Mouse (Mus musculus): ENCODE results near the gene Sp6. TPM values are rescaled to one million over a fixed set of nuclear protein-coding genes. Genes with fewer than 3 reads are reported as not detected.

Sp6 gene
- polyA plus RNA-seq, 1 experiment from 2014 or later: 0.15 TPM

DNA sequence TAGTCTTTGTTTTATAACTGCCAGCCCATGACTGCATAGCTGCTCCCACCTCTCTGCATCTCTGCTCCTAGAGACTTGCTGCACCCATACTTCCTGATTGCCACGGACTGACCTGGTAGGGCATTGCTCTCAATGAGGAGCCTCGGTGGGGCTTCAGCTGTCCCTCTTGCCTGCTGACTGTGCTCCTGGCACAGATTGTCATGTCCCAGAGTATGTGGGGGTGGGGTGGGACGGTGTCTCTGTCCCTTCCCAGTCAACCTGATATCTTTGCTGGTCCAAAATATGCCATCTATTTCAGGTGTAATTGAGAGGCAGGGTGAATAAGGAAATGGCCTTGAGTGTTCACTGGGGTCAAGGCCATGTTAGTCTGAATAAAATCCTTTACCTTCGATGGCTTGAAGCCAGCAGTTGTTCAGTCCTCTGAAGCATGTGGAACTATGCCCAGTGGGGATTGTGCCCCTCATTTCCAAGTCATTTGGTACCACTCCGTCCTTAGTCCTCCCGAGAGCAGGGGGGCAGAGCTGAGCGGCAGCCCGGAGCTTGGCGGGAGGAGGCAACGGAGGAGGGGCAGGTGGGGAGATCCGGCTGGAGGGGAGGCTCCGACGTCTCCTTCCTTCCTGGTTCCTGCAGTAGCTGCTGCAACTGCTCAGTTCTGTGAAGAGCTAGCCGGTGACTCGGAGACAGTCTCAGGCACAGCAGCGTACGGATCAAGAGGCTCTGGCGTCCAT is 37.2 kb downstream of the Sp6 start, which contains the start of gene Osbpl7:
Gene Osbpl7, plus strand, starts transcription at position 413 of the 728 bp plus-strand sequence.
- H3K9me3 ChIP-seq (replicated peaks): no peaks in the 10 kb centered on the region
- peak within 1 kb of the TSS; percentile 51 for H3K27ac ChIP-seq
- H3K4me1 ChIP-seq: peaks cover 26% of the 10 kb centered on the region
- WGBS: 4% methylated on average over 18 of the region's 18 CpGs
- ATAC-seq: peak; percentile 88
- H3K27me3 ChIP-seq: no peaks in the 10 kb centered on the region
- H3K36me3 ChIP-seq (ENCODE audit: poor library complexity, severe bottlenecking): peaks cover 55% of the 10 kb centered on the region
- H3K4me2 ChIP-seq: peak within 1 kb of the TSS; percentile 98
- H3K9ac ChIP-seq: peak within 1 kb of the TSS; percentile 86
- peak within 1 kb of the TSS; percentile 73 for H3K4me3 ChIP-seq

DNA sequence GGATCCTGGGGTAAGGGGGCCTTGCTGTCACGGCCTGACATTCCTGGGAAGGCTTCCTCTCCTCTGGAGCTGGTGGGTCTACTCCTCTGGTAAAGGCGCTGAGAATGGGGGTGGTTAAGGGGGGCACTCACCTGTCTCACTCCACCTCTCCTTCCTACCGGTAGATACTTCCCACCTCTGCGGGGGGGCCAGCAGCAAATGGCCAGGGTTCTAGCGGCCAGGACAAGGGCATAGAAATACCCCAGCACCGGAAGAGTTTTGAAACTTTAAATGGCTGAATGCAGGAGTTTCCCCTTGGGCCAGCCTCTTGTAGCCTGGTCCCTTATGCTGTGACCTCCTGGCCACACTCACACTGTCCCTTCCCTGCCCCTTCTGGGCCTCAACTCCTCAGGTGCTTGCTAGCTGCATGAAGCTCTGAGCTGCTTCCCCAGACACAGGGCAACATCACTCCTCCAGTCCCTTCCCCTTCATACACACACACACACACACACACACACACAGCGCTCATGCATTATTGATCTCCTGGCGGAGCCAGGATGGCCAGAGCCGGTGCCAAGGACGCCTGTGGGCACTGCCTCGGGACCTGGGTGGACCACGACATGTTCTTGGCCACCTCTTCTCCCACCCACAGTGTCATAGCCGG is 37.9 kb downstream of the Sp6 start:
- WGBS: 27% methylated on average over 13 of the region's 13 CpGs
- H3K4me1 ChIP-seq: peaks cover 26% of the 10 kb centered on the region
- H3K9me3 ChIP-seq (replicated peaks): no peaks in the 10 kb centered on the region
- H3K36me3 ChIP-seq (ENCODE audit: poor library complexity, severe bottlenecking): peaks cover 57% of the 10 kb centered on the region
- peak overlapping the region; percentile 73 for H3K4me3 ChIP-seq
- H3K9ac ChIP-seq: peak overlapping the region; percentile 86
- H3K27ac ChIP-seq: peak overlapping the region; percentile 51; the same call in 1 of the 2 replicates
- no peaks in the 10 kb centered on the region for H3K27me3 ChIP-seq
- ATAC-seq: 0 out of 2 replicates have a peak, but pooled peaks have one; percentile 14
- H3K4me2 ChIP-seq: peak overlapping the region; percentile 98

DNA sequence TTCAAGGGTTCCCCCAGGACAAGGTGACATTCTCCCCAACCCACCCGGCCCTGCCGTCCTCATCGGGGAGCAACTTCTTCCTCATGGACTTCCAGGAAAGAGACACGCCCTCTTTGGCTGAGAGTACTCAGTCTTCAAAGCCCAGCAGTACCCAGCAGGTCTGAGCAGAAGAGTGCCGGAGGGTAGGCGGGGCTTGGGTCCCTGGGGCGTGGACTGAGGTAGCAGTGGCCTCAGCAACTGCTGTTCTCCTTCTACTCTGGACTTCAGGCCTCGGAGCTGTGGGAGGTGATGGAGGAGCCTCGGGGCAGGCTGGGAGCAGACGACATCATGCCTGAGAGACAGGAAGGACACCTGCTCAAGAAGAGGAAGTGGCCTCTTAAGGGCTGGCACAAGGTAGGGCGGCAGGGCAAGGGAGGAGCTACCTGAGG is 39.0 kb downstream of the Sp6 start:
- no peak overlapping the region for H3K27ac ChIP-seq
- peak overlapping the region; percentile 30; the same call in 1 of the 2 replicates for H3K9ac ChIP-seq
- H3K27me3 ChIP-seq: no peaks in the 10 kb centered on the region
- H3K4me2 ChIP-seq: peak overlapping the region; percentile 98; the same call in 1 of the 2 replicates
- no peaks in the 10 kb centered on the region for H3K9me3 ChIP-seq (replicated peaks)
- peaks cover 64% of the 10 kb centered on the region for H3K36me3 ChIP-seq (ENCODE audit: poor library complexity, severe bottlenecking)
- H3K4me1 ChIP-seq: peaks cover 26% of the 10 kb centered on the region
- ATAC-seq: no peak
- WGBS: 30% methylated on average over 11 of the region's 11 CpGs
- 0 out of 2 replicates have a peak overlapping the region, but pooled peaks have one; percentile 73 for H3K4me3 ChIP-seq

DNA sequence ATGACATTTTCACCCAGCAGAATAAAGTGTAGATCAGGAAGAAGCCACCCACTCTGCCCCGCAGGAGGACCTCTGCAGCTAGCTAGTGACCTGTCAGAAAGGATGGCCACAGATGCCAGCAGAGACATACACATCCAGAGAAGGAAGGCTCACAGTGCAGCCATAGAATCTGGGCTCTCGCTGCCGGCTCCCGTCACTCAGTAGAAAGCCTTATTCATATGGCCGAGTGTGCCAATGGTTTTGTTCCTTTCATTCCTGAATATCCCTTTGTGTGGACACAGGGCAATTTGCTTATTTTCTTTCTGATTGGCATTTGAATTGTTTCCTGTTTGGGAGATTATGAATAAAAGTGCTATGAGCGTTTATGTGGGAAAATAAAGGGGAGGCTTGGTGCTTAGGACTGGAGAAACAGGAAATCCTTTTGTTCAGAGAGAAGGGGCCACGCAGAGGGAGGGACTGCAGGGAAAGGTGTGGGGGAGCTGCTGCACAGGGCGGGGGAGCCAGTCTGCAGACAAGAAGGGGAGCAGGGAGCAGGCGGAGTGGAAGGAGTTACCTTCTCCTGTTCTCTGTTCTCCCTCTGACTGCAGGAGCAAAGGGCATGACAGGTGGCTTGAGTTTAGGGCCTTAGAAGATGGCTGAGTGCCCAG is 50.2 kb downstream of the Sp6 start:
- 9% methylated on average over 9 of the region's 9 CpGs for WGBS
- Histone ChIP-seq H3K9me3 (replicated peaks) (no peaks in the 10 kb centered on the region), H3K36me3 (ENCODE audit: poor library complexity, severe bottlenecking) (peaks cover 42% of the 10 kb centered on the region), H3K4me1 (peaks cover 12% of the 10 kb centered on the region), H3K4me2 (peak overlapping the region; percentile 10; the same call in 1 of the 2 replicates), H3K9ac (0 out of 2 replicates have a peak overlapping the region, but pooled peaks have one; percentile 10), H3K27me3 (no peaks in the 10 kb centered on the region), H3K27ac (peak overlapping the region; percentile 68), H3K4me3 (no peak overlapping the region)
- ATAC-seq: peak; percentile 50; the same call in 1 of the 2 replicates

DNA sequence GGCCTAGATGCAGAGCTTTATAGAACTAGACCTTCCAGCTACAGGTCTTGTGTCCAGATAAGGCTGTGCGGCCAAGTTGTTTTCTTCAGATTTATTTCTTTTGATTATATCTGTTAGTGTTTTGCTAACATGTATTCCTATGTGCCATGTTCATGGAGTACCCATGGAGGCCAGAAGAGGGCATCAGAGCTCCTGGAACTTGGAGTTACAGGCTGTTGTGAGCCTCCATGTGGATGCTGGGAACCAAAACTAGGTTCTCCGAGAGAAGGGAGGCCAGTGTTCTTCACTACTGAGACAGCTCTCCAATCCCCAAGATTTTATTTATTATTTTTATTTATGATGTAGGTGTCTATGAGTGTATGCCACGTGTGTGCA is 50.7 kb downstream of the Sp6 start:
- peak overlapping the region; percentile 10; the same call in 1 of the 2 replicates for H3K4me2 ChIP-seq
- peaks cover 12% of the 10 kb centered on the region for H3K4me1 ChIP-seq
- H3K27ac ChIP-seq: peak overlapping the region; percentile 68
- no peak for ATAC-seq
- no peaks in the 10 kb centered on the region for H3K9me3 ChIP-seq (replicated peaks)
- H3K4me3 ChIP-seq: no peak overlapping the region
- H3K9ac ChIP-seq: no peak overlapping the region
- WGBS: 85% methylated on average over 3 of the region's 3 CpGs
- H3K27me3 ChIP-seq: no peaks in the 10 kb centered on the region
- peaks cover 42% of the 10 kb centered on the region for H3K36me3 ChIP-seq (ENCODE audit: poor library complexity, severe bottlenecking)

DNA sequence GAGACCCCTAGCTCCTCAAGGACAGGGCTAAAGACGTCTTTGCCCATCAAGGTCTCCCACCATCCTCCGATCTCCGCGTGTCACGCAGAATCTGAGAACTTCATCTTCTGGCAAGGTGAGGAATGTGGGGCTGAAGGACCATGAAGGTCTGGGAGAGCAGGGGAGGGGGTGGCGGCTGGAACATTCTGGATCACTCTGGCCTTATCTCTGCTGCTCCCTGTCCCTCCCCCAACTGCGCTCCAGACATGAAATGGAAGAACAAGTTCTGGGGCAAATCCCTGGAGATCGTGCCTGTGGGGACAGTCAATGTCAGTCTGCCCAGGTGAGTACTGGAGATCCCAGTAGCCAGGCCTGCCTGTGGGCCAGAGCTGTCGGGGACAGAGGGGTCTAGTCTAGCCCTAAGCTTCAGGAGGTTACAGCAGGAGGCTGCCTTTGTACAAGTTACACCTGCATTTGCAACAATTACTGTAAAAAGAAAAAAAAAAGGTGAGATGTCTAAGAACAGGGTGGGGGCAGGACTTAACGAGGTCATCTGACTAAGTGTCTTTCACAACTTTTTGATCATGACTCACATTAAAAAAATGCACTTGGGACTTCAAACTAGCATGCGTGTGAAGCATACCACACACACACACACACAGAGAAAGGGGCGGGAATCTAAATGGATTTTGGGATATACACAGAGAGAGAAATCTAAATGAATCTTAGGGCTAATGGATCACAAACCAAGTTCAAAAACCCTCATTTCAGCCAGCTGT is 52.5 kb downstream of the Sp6 start:
- Histone ChIP-seq H3K4me2 (no peak overlapping the region), H3K27me3 (no peaks in the 10 kb centered on the region), H3K4me3 (no peak overlapping the region), H3K36me3 (ENCODE audit: poor library complexity, severe bottlenecking) (peaks cover 27% of the 10 kb centered on the region), H3K27ac (no peak overlapping the region), H3K9ac (no peak overlapping the region), H3K9me3 (replicated peaks) (no peaks in the 10 kb centered on the region), H3K4me1 (peaks cover 12% of the 10 kb centered on the region)
- 91% methylated on average over 12 of the region's 12 CpGs for WGBS
- ATAC-seq: no peak

DNA sequence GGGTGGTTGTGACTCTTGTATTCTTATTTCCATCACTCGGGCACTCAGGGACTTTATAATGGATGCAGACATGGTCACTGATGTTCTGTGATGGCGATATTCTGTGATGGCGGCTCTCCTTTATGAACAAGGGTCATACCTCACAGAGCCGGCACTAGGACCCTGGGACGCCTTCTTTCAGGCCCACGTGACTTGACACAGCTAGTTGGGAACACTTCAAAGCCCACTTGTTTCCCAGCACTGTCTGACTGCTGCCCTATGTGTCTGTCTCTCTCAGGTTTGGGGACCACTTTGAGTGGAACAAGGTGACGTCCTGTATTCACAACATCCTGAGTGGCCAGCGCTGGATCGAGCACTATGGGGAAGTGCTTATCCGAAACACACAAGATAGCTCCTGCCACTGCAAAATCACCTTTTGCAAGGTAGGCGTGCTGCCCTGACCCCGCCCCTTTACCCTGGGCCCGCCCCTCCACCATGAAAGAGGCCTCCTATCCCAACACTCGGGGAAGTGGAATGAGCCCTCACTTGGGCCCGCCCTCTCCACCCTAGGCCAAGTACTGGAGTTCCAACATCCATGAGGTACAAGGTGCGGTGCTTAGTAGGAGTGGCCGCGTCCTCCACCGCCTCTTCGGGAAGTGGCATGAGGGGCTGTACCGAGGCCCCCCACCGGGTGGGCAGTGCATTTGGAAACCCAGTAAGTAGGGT is 53.6 kb downstream of the Sp6 start:
- no peak overlapping the region for H3K27ac ChIP-seq
- ATAC-seq: no peak
- H3K4me1 ChIP-seq: peaks cover 12% of the 10 kb centered on the region
- H3K36me3 ChIP-seq (ENCODE audit: poor library complexity, severe bottlenecking): peaks cover 17% of the 10 kb centered on the region
- H3K9me3 ChIP-seq (replicated peaks): no peaks in the 10 kb centered on the region
- WGBS: 46% methylated on average over 22 of the region's 22 CpGs
- H3K9ac ChIP-seq: no peak overlapping the region
- H3K4me3 ChIP-seq: no peak overlapping the region
- no peak overlapping the region for H3K4me2 ChIP-seq
- no peaks in the 10 kb centered on the region for H3K27me3 ChIP-seq

DNA sequence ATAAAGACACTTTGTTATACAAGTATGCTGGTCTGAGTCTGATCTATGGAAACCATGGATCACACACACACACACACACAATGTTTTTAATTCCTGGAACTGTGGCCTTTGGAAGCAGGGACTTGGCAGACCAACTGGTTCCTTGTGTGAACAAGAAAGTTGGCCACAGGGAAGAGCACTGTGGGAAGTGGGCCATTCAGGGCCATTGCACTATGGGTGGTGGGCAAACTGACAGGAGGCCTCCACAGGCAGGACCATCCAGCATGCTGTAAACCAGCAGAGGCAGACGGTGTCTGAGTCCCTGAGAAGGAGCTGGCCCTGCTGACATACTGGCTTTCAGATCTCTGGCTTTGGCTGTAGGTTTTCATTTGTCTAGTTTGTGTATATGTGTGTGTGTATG is 56.1 kb downstream of the Sp6 start:
- WGBS: 76% methylated on average over 1 of the region's 1 CpGs
- Histone ChIP-seq H3K4me2 (no peak overlapping the region), H3K27ac (no peak overlapping the region), H3K9ac (no peak overlapping the region), H3K4me3 (no peak overlapping the region), H3K36me3 (ENCODE audit: poor library complexity, severe bottlenecking) (peaks cover 17% of the 10 kb centered on the region), H3K9me3 (replicated peaks) (no peaks in the 10 kb centered on the region), H3K4me1 (no peaks in the 10 kb centered on the region), H3K27me3 (no peaks in the 10 kb centered on the region)
- ATAC-seq: no peak

DNA sequence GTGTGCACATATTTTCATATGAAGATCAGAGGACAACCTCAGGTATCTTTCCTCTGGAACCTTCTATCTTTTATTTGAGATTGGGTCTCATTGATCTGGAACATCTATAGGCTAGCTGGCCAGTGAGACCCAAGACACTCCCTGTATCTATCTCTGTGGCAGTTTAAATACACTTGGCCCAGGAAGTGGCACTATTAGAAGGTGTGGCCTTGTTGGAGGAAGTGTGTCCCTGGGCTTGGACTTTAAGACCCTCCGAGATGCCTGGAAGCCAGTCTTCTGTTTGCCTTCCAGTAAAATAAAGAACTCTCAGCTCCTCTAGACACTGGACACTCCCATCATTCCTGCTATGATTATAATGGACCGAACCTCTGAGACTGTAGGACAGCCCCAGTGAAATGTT is 56.6 kb downstream of the Sp6 start:
- Histone ChIP-seq H3K36me3 (ENCODE audit: poor library complexity, severe bottlenecking) (peaks cover 17% of the 10 kb centered on the region), H3K9me3 (replicated peaks) (no peaks in the 10 kb centered on the region), H3K27me3 (no peaks in the 10 kb centered on the region), H3K4me2 (no peak overlapping the region), H3K27ac (no peak overlapping the region), H3K4me3 (no peak overlapping the region), H3K4me1 (no peaks in the 10 kb centered on the region), H3K9ac (no peak overlapping the region)
- no peak for ATAC-seq
- WGBS: 92% methylated on average over 2 of the region's 2 CpGs

DNA sequence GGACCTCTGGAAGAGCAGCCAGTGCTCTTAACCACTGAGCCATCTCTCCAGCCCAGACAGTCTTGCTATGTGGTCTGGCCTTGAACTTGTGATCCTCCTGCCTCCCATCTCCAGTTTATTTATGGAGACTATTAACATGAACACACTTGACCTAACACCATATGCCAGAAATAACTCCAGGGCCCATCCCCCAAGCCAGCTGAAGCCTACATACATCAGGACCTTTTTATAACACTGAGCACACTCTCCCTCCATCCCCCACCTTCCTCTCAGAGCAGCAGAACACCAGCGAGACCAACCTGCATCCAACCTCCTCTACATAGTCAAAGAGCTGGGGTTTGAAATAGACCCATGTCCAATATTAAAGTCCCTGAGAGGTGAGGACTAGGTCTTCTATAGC is 57.9 kb downstream of the Sp6 start:
- no peak for ATAC-seq
- H3K36me3 ChIP-seq (ENCODE audit: poor library complexity, severe bottlenecking): peaks cover 17% of the 10 kb centered on the region
- no peak overlapping the region for H3K9ac ChIP-seq
- H3K27me3 ChIP-seq: no peaks in the 10 kb centered on the region
- WGBS: 81% methylated on average over 1 of the region's 1 CpGs
- H3K9me3 ChIP-seq (replicated peaks): no peaks in the 10 kb centered on the region
- no peaks in the 10 kb centered on the region for H3K4me1 ChIP-seq
- no peak overlapping the region for H3K4me3 ChIP-seq
- no peak overlapping the region for H3K4me2 ChIP-seq
- H3K27ac ChIP-seq: no peak overlapping the region

DNA sequence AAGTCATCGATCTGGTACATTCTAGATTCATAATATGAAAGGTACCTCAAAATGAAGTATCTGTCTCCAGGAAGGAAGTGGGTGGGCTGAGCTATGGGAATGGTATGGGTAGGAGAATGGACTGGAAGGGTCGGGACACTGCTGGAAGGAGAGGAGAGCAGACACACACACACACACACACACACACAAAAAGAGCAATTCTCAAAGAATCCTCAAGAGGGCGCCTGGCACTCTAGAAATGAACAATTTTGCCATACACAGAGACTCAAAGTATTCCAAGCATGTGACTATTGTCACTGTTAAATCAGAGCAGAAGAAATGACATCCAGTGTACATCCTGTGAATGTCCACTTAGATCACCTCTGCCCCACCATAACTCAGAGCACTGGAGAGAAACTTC is 59.3 kb downstream of the Sp6 start:
- Histone ChIP-seq H3K36me3 (ENCODE audit: poor library complexity, severe bottlenecking) (peaks cover 13% of the 10 kb centered on the region), H3K9me3 (replicated peaks) (no peaks in the 10 kb centered on the region), H3K27me3 (no peaks in the 10 kb centered on the region), H3K9ac (no peak overlapping the region), H3K4me3 (no peak overlapping the region), H3K4me2 (no peak overlapping the region), H3K27ac (no peak overlapping the region), H3K4me1 (no peaks in the 10 kb centered on the region)
- ATAC-seq: no peak
- WGBS: 31% methylated on average over 3 of the region's 3 CpGs
